Mouse (Mus musculus): ENCODE data around the gene Olfr1287. TPM values are rescaled to one million over a fixed set of nuclear protein-coding genes. Genes with fewer than 3 reads are reported as not detected.

Olfr1287 gene
- not detected in 2 replicates for polyA plus RNA-seq (2015; fragmentation: Nextera tagmentation; extraction: Ambion mirVana)

DNA sequence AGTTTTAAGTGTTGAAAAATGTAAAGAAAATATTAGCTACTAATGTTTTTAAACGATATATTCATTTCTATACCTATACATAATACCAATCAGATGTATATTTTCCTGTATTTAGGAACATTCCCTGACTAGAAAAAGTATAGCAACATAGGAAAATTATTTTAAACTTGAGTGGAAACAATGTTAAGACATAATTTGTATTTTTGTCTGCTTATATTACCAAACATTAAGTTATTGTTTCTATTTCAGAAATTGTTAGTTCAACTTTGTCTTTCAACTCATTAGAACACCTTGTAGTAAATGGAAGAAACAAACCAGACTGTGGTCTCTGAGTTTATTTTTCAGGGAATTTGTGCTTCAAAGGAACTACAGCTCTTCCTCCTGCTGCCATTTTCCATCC, at the start of gene Olfr1287:
Gene Olfr1287, plus strand, starts transcription at position 301 of the 400 bp plus-strand sequence.
- WGBS: 68% methylated on average over 1 of the region's 1 CpGs
- H3K9ac ChIP-seq: no peak within 1 kb of the TSS
- no peak for ATAC-seq (ENCODE audit: insufficient number of reproducible peaks, insufficient read depth, low FRiP score, low TSS enrichment, low read depth)

GRCm38 (mm10) chr2:111422931-111423330, 26.0 kb upstream of the Olfr1287 start, which contains the start of gene Olfr1286:
Gene Olfr1286, minus strand, starts transcription at chr2:111423115.
- Histone ChIP-seq H3K27ac (no peak within 1 kb of the TSS), H3K9ac (no peak within 1 kb of the TSS), H3K36me3 (no peaks in the 10 kb centered on the region), H3K27me3 (no peaks in the 10 kb centered on the region), H3K4me2 (no peak within 1 kb of the TSS), H3K4me3 (no peak within 1 kb of the TSS), H3K9me3 (no peaks in the 10 kb centered on the region), H3K4me1 (no peaks in the 10 kb centered on the region)
- ATAC-seq (ENCODE audit: insufficient number of reproducible peaks, insufficient read depth, low FRiP score, low TSS enrichment, low read depth): no peak
- WGBS: 56% methylated on average over 1 of the region's 1 CpGs

More for the DNA sequence above, at the start of gene Olfr1287:
- Histone ChIP-seq H3K4me1 (no peaks in the 10 kb centered on the region), H3K9me3 (no peaks in the 10 kb centered on the region), H3K27me3 (no peaks in the 10 kb centered on the region), H3K27ac (no peak within 1 kb of the TSS), H3K36me3 (no peaks in the 10 kb centered on the region), H3K4me3 (no peak within 1 kb of the TSS), H3K4me2 (no peak within 1 kb of the TSS)

DNA sequence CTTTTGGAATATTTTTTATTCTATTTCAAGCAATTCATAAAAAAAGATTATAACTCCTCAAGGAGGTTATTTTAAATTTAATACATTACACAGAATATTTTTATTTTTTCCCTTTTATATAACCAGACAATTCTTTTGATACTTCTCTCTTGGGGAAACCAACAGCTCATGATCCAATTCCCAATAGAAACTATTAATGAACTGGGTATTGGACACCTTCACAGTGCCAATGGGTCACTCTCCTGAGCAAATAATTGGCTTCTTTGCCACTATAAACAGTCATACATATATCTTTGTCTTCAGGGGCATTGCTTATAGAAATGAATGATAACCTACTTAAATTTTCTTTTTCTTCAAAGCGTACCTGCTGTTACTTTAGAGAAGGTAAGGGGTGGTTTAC, 24.9 kb downstream of the Olfr1287 start, which contains the start of gene Olfr1288:
Gene Olfr1288, plus strand, starts transcription at position 301 of the 400 bp plus-strand sequence.
- Histone ChIP-seq H3K36me3 (no peaks in the 10 kb centered on the region), H3K9me3 (no peaks in the 10 kb centered on the region), H3K4me3 (no peak within 1 kb of the TSS), H3K27ac (no peak within 1 kb of the TSS), H3K27me3 (no peaks in the 10 kb centered on the region), H3K9ac (no peak within 1 kb of the TSS), H3K4me1 (no peaks in the 10 kb centered on the region), H3K4me2 (no peak within 1 kb of the TSS)
- ATAC-seq (ENCODE audit: insufficient number of reproducible peaks, insufficient read depth, low FRiP score, low TSS enrichment, low read depth): no peak
- WGBS: 92% methylated on average over 1 of the region's 1 CpGs

DNA sequence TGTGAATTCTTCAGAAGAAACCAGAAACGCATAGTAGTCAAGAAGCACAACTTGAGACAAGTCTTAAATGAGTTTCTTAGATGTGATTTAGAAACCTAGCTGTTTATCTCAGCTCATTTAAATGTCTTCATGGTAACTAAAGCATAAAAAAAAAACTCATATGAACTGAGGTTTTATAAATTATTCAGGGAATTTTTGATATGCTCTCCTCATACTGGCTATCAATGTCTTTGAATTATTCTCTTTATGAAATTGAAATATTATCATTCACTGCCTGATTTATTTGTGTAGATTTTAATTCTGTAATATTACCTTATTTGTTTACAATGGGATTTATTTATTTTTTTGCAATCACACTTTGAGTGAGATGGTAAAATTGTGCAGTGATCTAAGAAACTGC, 31.6 kb downstream of the Olfr1287 start, which contains the start of gene Olfr1289:
Gene Olfr1289, plus strand, starts transcription at position 301 of the 400 bp plus-strand sequence.
- H3K9me3 ChIP-seq: no peaks in the 10 kb centered on the region
- no peak within 1 kb of the TSS for H3K27ac ChIP-seq
- H3K27me3 ChIP-seq: no peaks in the 10 kb centered on the region
- no peak within 1 kb of the TSS for H3K4me2 ChIP-seq
- no peak within 1 kb of the TSS for H3K9ac ChIP-seq
- no peak for ATAC-seq (ENCODE audit: insufficient number of reproducible peaks, insufficient read depth, low FRiP score, low TSS enrichment, low read depth)
- H3K4me3 ChIP-seq: no peak within 1 kb of the TSS
- no peaks in the 10 kb centered on the region for H3K4me1 ChIP-seq
- 76% methylated on average over 1 of the region's 1 CpGs for WGBS
- H3K36me3 ChIP-seq: no peaks in the 10 kb centered on the region

- Histone ChIP-seq H3K36me3 (no peaks in the 10 kb centered on the region), H3K9me3 (no peaks in the 10 kb centered on the region), H3K4me3 (no peak within 1 kb of the TSS), H3K27ac (no peak within 1 kb of the TSS), H3K4me2 (no peak within 1 kb of the TSS), H3K4me1 (no peaks in the 10 kb centered on the region), H3K27me3 (no peaks in the 10 kb centered on the region), H3K9ac (no peak within 1 kb of the TSS)
- no peak for ATAC-seq (ENCODE audit: insufficient number of reproducible peaks, insufficient read depth, low FRiP score, low TSS enrichment, low read depth)
- WGBS: 74% methylated on average over 5 of the region's 5 CpGs
These were observed 44.8 kb downstream of the Olfr1287 start, which contains the start of gene Olfr1290 for GRCm38 (mm10) chr2:111493729-111494128. Gene Olfr1290, minus strand, starts transcription at chr2:111493829.

GRCm38 (mm10) chr2:111496880-111497279, 47.9 kb downstream of the Olfr1287 start, which contains the start of gene Olfr1291-ps1:
Gene Olfr1291-ps1, plus strand, starts transcription at chr2:111497180.
- H3K4me1 ChIP-seq: no peaks in the 10 kb centered on the region
- H3K27ac ChIP-seq: no peak within 1 kb of the TSS
- H3K4me3 ChIP-seq: no peak within 1 kb of the TSS
- ATAC-seq (ENCODE audit: insufficient number of reproducible peaks, insufficient read depth, low FRiP score, low TSS enrichment, low read depth): no peak
- 91% methylated on average over 3 of the region's 3 CpGs for WGBS
- no peaks in the 10 kb centered on the region for H3K36me3 ChIP-seq
- H3K9me3 ChIP-seq: no peaks in the 10 kb centered on the region
- H3K9ac ChIP-seq: no peak within 1 kb of the TSS
- H3K27me3 ChIP-seq: no peaks in the 10 kb centered on the region
- H3K4me2 ChIP-seq: no peak within 1 kb of the TSS

Other genes starting within 250 kb of the Olfr1287 start
- not detected in 2 replicates for gene 4930430A15Rik, start 219.5 kb upstream of the Olfr1287 start, polyA plus RNA-seq (2015; fragmentation: Nextera tagmentation; extraction: Ambion mirVana)
- gene Olfr1275, start 213.9 kb upstream of the Olfr1287 start, polyA plus RNA-seq (2015; fragmentation: Nextera tagmentation; extraction: Ambion mirVana): not detected in 2 replicates
- not detected in 2 replicates for gene Olfr1276, start 194.6 kb upstream of the Olfr1287 start, polyA plus RNA-seq (2015; fragmentation: Nextera tagmentation; extraction: Ambion mirVana)
- gene Olfr1277, start 175.0 kb upstream of the Olfr1287 start, polyA plus RNA-seq (2015; fragmentation: Nextera tagmentation; extraction: Ambion mirVana): not detected in 2 replicates
- not detected in 2 replicates for gene Olfr1278, start 159.0 kb upstream of the Olfr1287 start, polyA plus RNA-seq (2015; fragmentation: Nextera tagmentation; extraction: Ambion mirVana)
- gene Olfr1279, start 148.5 kb upstream of the Olfr1287 start, polyA plus RNA-seq (2015; fragmentation: Nextera tagmentation; extraction: Ambion mirVana): not detected in 2 replicates
- gene Olfr1280, start 135.1 kb upstream of the Olfr1287 start, polyA plus RNA-seq (2015; fragmentation: Nextera tagmentation; extraction: Ambion mirVana): not detected in 2 replicates
- gene Olfr1281, start 122.6 kb upstream of the Olfr1287 start, polyA plus RNA-seq (2015; fragmentation: Nextera tagmentation; extraction: Ambion mirVana): not detected in 2 replicates
- not detected in 2 replicates for gene Olfr1282, start 113.1 kb upstream of the Olfr1287 start, polyA plus RNA-seq (2015; fragmentation: Nextera tagmentation; extraction: Ambion mirVana)
- gene Olfr1283, start 82.4 kb upstream of the Olfr1287 start, polyA plus RNA-seq (2015; fragmentation: Nextera tagmentation; extraction: Ambion mirVana): not detected in 2 replicates
- not detected in 2 replicates for gene Olfr1284, start 73.6 kb upstream of the Olfr1287 start, polyA plus RNA-seq (2015; fragmentation: Nextera tagmentation; extraction: Ambion mirVana)
- gene Olfr1286, start 26.0 kb upstream of the Olfr1287 start, polyA plus RNA-seq (2015; fragmentation: Nextera tagmentation; extraction: Ambion mirVana): not detected in 2 replicates
- not detected in 2 replicates for gene Olfr1288, start 25.0 kb downstream of the Olfr1287 start, polyA plus RNA-seq (2015; fragmentation: Nextera tagmentation; extraction: Ambion mirVana)
- gene Olfr1289, start 31.7 kb downstream of the Olfr1287 start, polyA plus RNA-seq (2015; fragmentation: Nextera tagmentation; extraction: Ambion mirVana): not detected in 2 replicates
- not detected in 2 replicates for gene Olfr1290, start 44.7 kb downstream of the Olfr1287 start, polyA plus RNA-seq (2015; fragmentation: Nextera tagmentation; extraction: Ambion mirVana)
- gene Olfr1291-ps1, start 48.0 kb downstream of the Olfr1287 start, polyA plus RNA-seq (2015; fragmentation: Nextera tagmentation; extraction: Ambion mirVana): not detected in 2 replicates
- gene Olfr1293-ps, start 76.1 kb downstream of the Olfr1287 start, polyA plus RNA-seq (2015; fragmentation: Nextera tagmentation; extraction: Ambion mirVana): not detected in 2 replicates
- not detected in 2 replicates for gene Olfr1294, start 91.1 kb downstream of the Olfr1287 start, polyA plus RNA-seq (2015; fragmentation: Nextera tagmentation; extraction: Ambion mirVana)
- gene Olfr1295, start 120.5 kb downstream of the Olfr1287 start, polyA plus RNA-seq (2015; fragmentation: Nextera tagmentation; extraction: Ambion mirVana): not detected in 2 replicates
- gene Olfr1297, start 177.4 kb downstream of the Olfr1287 start, polyA plus RNA-seq (2015; fragmentation: Nextera tagmentation; extraction: Ambion mirVana): not detected in 2 replicates
- gene Olfr1298, start 200.1 kb downstream of the Olfr1287 start, polyA plus RNA-seq (2015; fragmentation: Nextera tagmentation; extraction: Ambion mirVana): not detected in 2 replicates
- not detected in 2 replicates for gene Olfr1299, start 212.3 kb downstream of the Olfr1287 start, polyA plus RNA-seq (2015; fragmentation: Nextera tagmentation; extraction: Ambion mirVana)